Mouse (Mus musculus) stomach, embryonic 15.5 days (tissue): ENCODE results near the gene Fbxl13. TPM values are rescaled to one million over a fixed set of nuclear protein-coding genes. Genes with fewer than 3 reads are reported as not detected.

ENCODE experiments used
- ATAC-seq: fragments of 200-750 bp; cut with Nextera tagmentation; 2 replicates; pipeline ENCODE4 v1.8.0; 2017; ENCODE audit warnings: low read depth, moderate number of reproducible peaks, moderate TSS enrichment; ENCODE audit not compliant: insufficient read depth, low FRiP score
- H3K27ac ChIP-seq: fragments of 300-500 bp; sonication (generic); 2 replicates; pipeline ENCODE4 v1.5.1; 2015; ENCODE audit warnings: mild to moderate bottlenecking, inconsistent platforms
- H3K27me3 ChIP-seq: fragments of 300-500 bp; sonication (generic); replicated peaks from 2 replicates; pipeline ENCODE4 v1.6.1; 2015; ENCODE audit warnings: inconsistent platforms
- H3K36me3 ChIP-seq: fragments of 300-500 bp; sonication (generic); 2 replicates; pipeline ENCODE4 v1.6.1; 2015; ENCODE audit warnings: inconsistent platforms
- H3K4me1 ChIP-seq: fragments of 300-500 bp; sonication (generic); 2 replicates; pipeline ENCODE4 v1.6.1; 2015; ENCODE audit warnings: inconsistent platforms
- H3K4me2 ChIP-seq: fragments of 300-500 bp; sonication (generic); 2 replicates; pipeline ENCODE4 v1.6.1; 2015; ENCODE audit warnings: mild to moderate bottlenecking, inconsistent platforms
- H3K4me3 ChIP-seq: fragments of 300-500 bp; sonication (generic); replicated peaks from 2 replicates; pipeline ENCODE4 v1.5.1; 2015; ENCODE audit warnings: inconsistent platforms
- H3K9ac ChIP-seq: fragments of 300-500 bp; sonication (generic); 2 replicates; pipeline ENCODE4 v1.6.1; 2015; ENCODE audit warnings: inconsistent platforms
- H3K9me3 ChIP-seq: fragments of 300-500 bp; sonication (generic); 2 replicates; pipeline ENCODE4 v1.6.1; 2016; ENCODE audit warnings: inconsistent platforms
- WGBS: fragments of 180-500 bp; shearing (Covaris S2); methylation state at CpG from one replicate; pipeline ENCODE4 v1.1.7; 2015; 5-methylcytosine and 5-hydroxymethylcytosine counted together
- polyA plus RNA-seq: library from polyadenylated mRNA; unstranded; fragments of >200 nt; fragmentation: Nextera tagmentation; extraction: Ambion mirVana; gene quantifications from 2 replicates; pipeline ENCODE4 v1.2.1, GENCODE M21; 2015

Gene Fbxl13
- polyA plus RNA-seq, 1 experiment from 2014 or later, result 0.36 TPM

- no peaks in the 10 kb centered on the region for H3K9me3 ChIP-seq
- H3K9ac ChIP-seq, result no peak overlapping the region
- H3K27me3 ChIP-seq, result no peaks in the 10 kb centered on the region
- H3K27ac ChIP-seq, result 0 out of 2 replicates have a peak overlapping the region, but pooled peaks have one; percentile 35
- H3K4me1 ChIP-seq, result peaks cover 9% of the 10 kb centered on the region; the same call in 1 of the 2 replicates
- no peak overlapping the region for H3K4me2 ChIP-seq
- ATAC-seq, result no peak
- H3K4me3 ChIP-seq, result no peak overlapping the region
- H3K36me3 ChIP-seq, result no peaks in the 10 kb centered on the region
- WGBS, result 56% methylated on average over 4 of the region's 4 CpGs
Measured at GRCm38 (mm10) chr5:21489135-21489534, 156.3 kb downstream of the Fbxl13 start.

- Histone ChIP-seq H3K4me3 (no peak overlapping the region), H3K27ac (peak overlapping the region; percentile 35; the same call in 1 of the 2 replicates), H3K4me2 (no peak overlapping the region), H3K4me1 (peaks cover 9% of the 10 kb centered on the region; the same call in 1 of the 2 replicates), H3K9me3 (no peaks in the 10 kb centered on the region), H3K27me3 (no peaks in the 10 kb centered on the region), H3K9ac (no peak overlapping the region), H3K36me3 (no peaks in the 10 kb centered on the region)
- 75% methylated on average over 5 of the region's 5 CpGs for WGBS
- no peak for ATAC-seq
Measured at GRCm38 (mm10) chr5:21488506-21488905, 156.9 kb downstream of the Fbxl13 start.

DNA sequence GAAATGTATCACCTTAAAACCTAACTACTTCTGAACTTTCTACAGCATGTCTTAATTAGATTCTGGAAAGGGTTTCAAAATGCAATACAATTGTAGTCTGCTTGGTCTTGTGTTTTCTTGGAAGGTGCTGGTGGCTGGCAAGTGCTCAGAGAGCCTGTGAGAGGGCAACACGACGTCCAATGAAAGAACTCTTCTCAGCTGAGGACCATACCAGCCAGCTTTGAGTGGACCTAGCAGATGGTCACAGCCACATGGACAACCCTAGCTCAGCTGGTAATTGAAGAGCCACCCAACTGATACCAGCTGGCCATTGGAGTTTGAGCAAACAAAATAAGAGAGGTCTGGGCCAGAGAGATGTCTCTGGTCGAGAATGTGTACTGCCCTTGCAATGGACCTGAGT is 157.7 kb downstream of the Fbxl13 start:
- H3K4me2 ChIP-seq, result no peak overlapping the region
- H3K4me1 ChIP-seq, result peaks cover 9% of the 10 kb centered on the region; the same call in 1 of the 2 replicates
- 85% methylated on average over 3 of the region's 3 CpGs for WGBS
- no peaks in the 10 kb centered on the region for H3K9me3 ChIP-seq
- no peaks in the 10 kb centered on the region for H3K27me3 ChIP-seq
- H3K27ac ChIP-seq, result no peak overlapping the region; the same call in 1 of the 2 replicates
- H3K9ac ChIP-seq, result no peak overlapping the region
- H3K4me3 ChIP-seq, result no peak overlapping the region
- ATAC-seq, result no peak
- no peaks in the 10 kb centered on the region for H3K36me3 ChIP-seq

DNA sequence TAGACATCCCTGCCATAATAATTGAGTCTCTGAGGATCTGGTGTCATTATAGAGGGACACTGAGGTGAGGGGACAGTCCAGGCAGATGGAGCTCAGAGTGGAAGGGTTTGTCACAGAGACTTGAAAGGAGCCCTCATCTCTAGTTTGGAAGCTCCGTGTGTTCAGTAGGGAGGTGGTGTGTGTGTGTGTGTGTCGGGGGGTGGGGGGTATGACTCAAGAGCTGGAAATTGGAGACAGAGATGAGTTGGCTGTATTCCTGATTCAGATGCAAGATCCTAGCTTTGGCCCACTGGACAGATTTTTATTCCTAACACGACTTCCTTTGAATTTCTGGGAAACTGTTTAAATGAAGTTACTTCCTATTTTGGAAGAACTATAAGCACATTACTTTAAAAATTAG is 158.1 kb downstream of the Fbxl13 start:
- Histone ChIP-seq H3K4me1 (peaks cover 9% of the 10 kb centered on the region; the same call in 1 of the 2 replicates), H3K27ac (peak overlapping the region; percentile 67; the same call in 1 of the 2 replicates), H3K4me3 (no peak overlapping the region), H3K36me3 (no peaks in the 10 kb centered on the region), H3K27me3 (no peaks in the 10 kb centered on the region), H3K4me2 (no peak overlapping the region), H3K9me3 (no peaks in the 10 kb centered on the region), H3K9ac (no peak overlapping the region)
- WGBS, result 49% methylated on average over 3 of the region's 3 CpGs
- no peak for ATAC-seq

- Histone ChIP-seq H3K9ac (no peak overlapping the region), H3K4me2 (no peak overlapping the region), H3K9me3 (no peaks in the 10 kb centered on the region), H3K4me1 (peaks cover 9% of the 10 kb centered on the region; the same call in 1 of the 2 replicates), H3K27me3 (no peaks in the 10 kb centered on the region), H3K36me3 (no peaks in the 10 kb centered on the region), H3K27ac (no peak overlapping the region), H3K4me3 (no peak overlapping the region)
- 33% methylated on average over 5 of the region's 5 CpGs for WGBS
- ATAC-seq, result no peak
Measured at GRCm38 (mm10) chr5:21486798-21487197, 158.6 kb downstream of the Fbxl13 start.

DNA sequence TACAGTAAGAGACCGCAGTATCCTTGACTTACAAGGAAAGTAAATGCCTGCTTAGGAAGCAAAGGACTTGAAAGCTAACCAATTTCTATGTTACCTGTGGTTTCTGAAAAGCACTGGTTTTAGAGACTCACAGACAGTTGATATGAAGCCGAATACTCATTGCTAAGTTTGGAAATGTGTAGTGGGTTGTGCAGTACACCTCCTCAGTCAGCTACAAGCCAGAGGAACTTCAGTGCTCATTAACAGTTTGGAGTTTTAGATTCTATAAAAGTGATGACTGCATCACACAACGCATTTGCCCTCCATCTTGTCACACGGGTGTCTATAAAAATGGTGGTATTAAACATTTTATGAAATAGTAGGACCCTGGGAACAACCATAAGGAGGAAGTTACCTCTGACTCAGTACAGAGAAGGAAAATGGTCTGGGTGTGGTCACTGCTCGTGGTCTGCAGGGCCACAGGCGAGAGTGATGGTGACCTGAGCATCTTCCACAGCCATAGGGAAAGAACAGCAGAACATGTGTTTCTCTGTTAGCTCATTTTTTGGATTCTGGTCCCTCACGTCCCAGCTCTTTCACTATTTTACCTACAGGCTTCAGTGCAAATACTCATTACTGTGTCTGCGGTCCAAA is 160.1 kb downstream of the Fbxl13 start:
- Histone ChIP-seq H3K4me2 (no peak overlapping the region), H3K36me3 (no peaks in the 10 kb centered on the region), H3K4me3 (no peak overlapping the region), H3K9me3 (no peaks in the 10 kb centered on the region), H3K9ac (no peak overlapping the region), H3K4me1 (peaks cover 9% of the 10 kb centered on the region; the same call in 1 of the 2 replicates), H3K27ac (no peak overlapping the region), H3K27me3 (no peaks in the 10 kb centered on the region)
- WGBS, result 89% methylated on average over 8 of the region's 8 CpGs
- no peak for ATAC-seq

GRCm38 (mm10) chr5:21483275-21483674 is 162.2 kb downstream of the Fbxl13 start:
- no peak overlapping the region for H3K4me3 ChIP-seq
- H3K36me3 ChIP-seq, result no peaks in the 10 kb centered on the region
- WGBS, result 57% methylated on average over 8 of the region's 8 CpGs
- no peak overlapping the region for H3K4me2 ChIP-seq
- no peak overlapping the region for H3K9ac ChIP-seq
- no peaks in the 10 kb centered on the region for H3K27me3 ChIP-seq
- H3K4me1 ChIP-seq, result 0 out of 2 replicates have a peak, but pooled peaks cover 4% of the 10 kb centered on the region
- no peak overlapping the region for H3K27ac ChIP-seq
- ATAC-seq, result no peak
- H3K9me3 ChIP-seq, result no peaks in the 10 kb centered on the region

- no peaks in the 10 kb centered on the region for H3K27me3 ChIP-seq
- ATAC-seq, result no peak
- no peak overlapping the region for H3K4me3 ChIP-seq
- 0 out of 2 replicates have a peak, but pooled peaks cover under 1% of the 10 kb centered on the region for H3K4me1 ChIP-seq
- H3K9me3 ChIP-seq, result no peaks in the 10 kb centered on the region
- no peaks in the 10 kb centered on the region for H3K36me3 ChIP-seq
- no peak overlapping the region for H3K27ac ChIP-seq
- 45% methylated on average over 11 of the region's 11 CpGs for WGBS
- no peak overlapping the region for H3K4me2 ChIP-seq
- no peak overlapping the region for H3K9ac ChIP-seq
Measured at GRCm38 (mm10) chr5:21482446-21483222, 162.8 kb downstream of the Fbxl13 start.

- no peak overlapping the region for H3K4me3 ChIP-seq
- 84% methylated on average over 6 of the region's 6 CpGs for WGBS
- H3K27me3 ChIP-seq, result no peaks in the 10 kb centered on the region
- H3K4me1 ChIP-seq, result no peaks in the 10 kb centered on the region
- H3K9ac ChIP-seq, result no peak overlapping the region
- no peaks in the 10 kb centered on the region for H3K36me3 ChIP-seq
- H3K9me3 ChIP-seq, result no peaks in the 10 kb centered on the region
- no peak for ATAC-seq
- H3K27ac ChIP-seq, result no peak overlapping the region
- no peak overlapping the region for H3K4me2 ChIP-seq
Measured at GRCm38 (mm10) chr5:21481521-21481920, 163.9 kb downstream of the Fbxl13 start.

GRCm38 (mm10) chr5:21479746-21480145 is 165.7 kb downstream of the Fbxl13 start:
- Histone ChIP-seq H3K9me3 (no peaks in the 10 kb centered on the region), H3K27me3 (no peaks in the 10 kb centered on the region), H3K9ac (no peak overlapping the region), H3K4me3 (no peak overlapping the region), H3K36me3 (no peaks in the 10 kb centered on the region), H3K27ac (no peak overlapping the region), H3K4me1 (no peaks in the 10 kb centered on the region), H3K4me2 (no peak overlapping the region)
- ATAC-seq, result no peak
- 92% methylated on average over 5 of the region's 5 CpGs for WGBS

DNA sequence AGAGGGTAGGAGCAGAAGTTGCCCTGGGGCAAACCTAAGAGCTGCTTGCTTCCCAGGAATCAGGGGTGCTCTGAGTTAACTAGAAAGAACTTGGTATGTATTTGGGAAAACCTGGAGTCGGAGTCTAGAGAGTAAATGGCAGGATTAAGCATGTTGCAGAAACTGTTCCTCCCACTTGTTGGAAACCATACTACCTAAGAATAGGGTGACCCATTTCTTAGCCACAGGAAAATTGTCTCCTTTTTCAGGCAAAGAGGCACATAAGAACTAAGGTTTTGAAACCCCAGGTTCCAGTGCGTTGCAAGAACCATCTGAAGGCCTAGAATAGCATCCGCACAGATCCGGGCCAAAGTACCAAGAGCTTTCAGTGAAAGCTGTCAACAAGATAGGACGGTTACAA is 167.0 kb downstream of the Fbxl13 start:
- Histone ChIP-seq H3K4me2 (no peak overlapping the region), H3K4me3 (no peak overlapping the region), H3K9ac (no peak overlapping the region), H3K4me1 (no peaks in the 10 kb centered on the region), H3K27ac (no peak overlapping the region), H3K9me3 (no peaks in the 10 kb centered on the region), H3K36me3 (no peaks in the 10 kb centered on the region), H3K27me3 (no peaks in the 10 kb centered on the region)
- no peak for ATAC-seq
- WGBS, result 92% methylated on average over 5 of the region's 5 CpGs

DNA sequence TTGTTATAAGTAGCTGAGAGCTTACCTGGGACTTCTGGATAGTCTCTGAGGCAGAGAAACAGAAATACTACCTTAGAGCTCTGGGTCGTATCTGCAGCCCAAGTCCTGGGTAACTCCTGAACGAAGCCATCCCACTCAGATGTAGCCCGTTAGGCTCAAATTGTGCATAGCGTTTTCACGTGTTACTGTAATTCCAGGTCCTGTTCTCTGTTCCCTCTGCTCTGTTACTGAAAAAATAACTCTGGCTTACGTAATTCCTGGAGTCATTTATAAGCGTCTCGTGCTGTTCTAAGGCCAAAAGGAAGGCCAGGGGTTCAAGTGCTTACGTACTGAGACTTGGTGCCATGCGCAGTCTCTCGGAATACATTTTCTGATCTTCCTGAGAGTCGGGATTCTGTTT is 177.3 kb downstream of the Fbxl13 start:
- no peak overlapping the region for H3K9ac ChIP-seq
- 0 out of 2 replicates have a peak, but pooled peaks cover 3% of the 10 kb centered on the region for H3K4me1 ChIP-seq
- no peaks in the 10 kb centered on the region for H3K9me3 ChIP-seq
- no peak for ATAC-seq
- no peaks in the 10 kb centered on the region for H3K27me3 ChIP-seq
- no peaks in the 10 kb centered on the region for H3K36me3 ChIP-seq
- H3K27ac ChIP-seq, result no peak overlapping the region
- H3K4me2 ChIP-seq, result no peak overlapping the region
- H3K4me3 ChIP-seq, result no peak overlapping the region
- 83% methylated on average over 12 of the region's 12 CpGs for WGBS
